Mouse (Mus musculus): Measurements from ENCODE around the gene Zfp606. TPM values are rescaled to one million over a fixed set of nuclear protein-coding genes. Genes with fewer than 3 reads are reported as not detected.

Gene Zfp606
- total RNA-seq (2021): 10 to 100 TPM; 12.7 to 14.5 TPM
- long read RNA-seq, experiment 1, full-length matches to known transcripts: 10 of 14 reads
- long read RNA-seq, experiment 1, partial matches to known transcripts: 1 of 14 reads
- long read RNA-seq, experiment 1, other reads (novel, unspliced or antisense): 3 of 14 reads
- long read RNA-seq, experiment 2, full-length matches to known transcripts: 9 of 11 reads
- long read RNA-seq, experiment 2, partial matches to known transcripts: 2 of 11 reads
- long read RNA-seq, experiment 2, other reads (novel, unspliced or antisense): 0 of 11 reads

- DNase-seq (ENCODE audit: low spot score in 2 of 2): peak; percentile 79 to 90
Observed at GRCm38 (mm10) chr7:12478158-12479008, at the start of gene Zfp606. TSS of gene Zfp606 (plus strand) at chr7:12478293.

- no peak for DNase-seq (ENCODE audit: low spot score in 2 of 2)
Observed at GRCm38 (mm10) chr7:12479009-12479346, 885 bp downstream of the Zfp606 start.

DNA sequence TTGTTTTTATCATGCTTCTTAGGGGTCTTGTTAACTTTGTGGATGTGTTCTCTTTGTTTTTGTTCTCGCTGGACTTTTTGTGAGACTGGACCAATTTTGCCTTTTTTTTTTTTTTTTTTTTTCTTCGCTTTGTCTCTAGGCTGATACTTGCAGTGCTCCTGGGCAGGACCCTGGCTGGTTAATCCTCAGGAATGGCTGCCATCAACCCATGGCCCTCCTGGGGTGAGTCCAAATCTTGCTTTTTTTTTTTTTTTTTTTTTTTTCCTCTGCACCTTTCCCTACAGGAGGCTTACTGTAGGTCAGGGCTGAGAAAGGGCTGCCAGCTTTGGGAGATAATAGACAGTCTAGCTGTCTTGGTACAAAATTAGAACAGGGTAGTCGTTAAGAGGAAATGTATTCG lies 1.4 kb downstream of the Zfp606 start:
- no peak for DNase-seq (ENCODE audit: low spot score in 2 of 2)

DNA sequence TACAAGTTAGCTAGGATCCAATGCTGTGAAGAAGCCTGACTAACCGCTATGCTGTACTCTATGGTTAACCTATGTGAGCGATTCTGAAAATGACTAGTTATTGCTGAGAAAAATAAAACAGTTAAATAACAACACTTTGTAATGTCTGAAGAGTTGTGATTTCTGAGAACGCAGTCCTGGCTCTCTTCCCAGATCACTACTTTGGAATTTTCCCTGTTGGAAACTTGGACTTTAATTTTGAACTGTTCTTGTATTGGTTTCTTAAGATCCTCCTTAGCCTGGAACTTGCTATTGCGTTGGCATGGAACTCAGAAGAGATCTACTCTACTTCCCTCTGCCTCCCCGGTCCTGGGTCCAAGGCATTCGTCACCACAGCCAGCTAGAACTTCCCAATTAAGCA lies 5.7 kb downstream of the Zfp606 start:
- no peak for DNase-seq (ENCODE audit: low spot score in 2 of 2)

- no peak for DNase-seq (ENCODE audit: low spot score in 2 of 2)
Observed at GRCm38 (mm10) chr7:12485956-12486355, 7.9 kb downstream of the Zfp606 start.

- no peak for DNase-seq (ENCODE audit: low spot score in 2 of 2)
Observed at GRCm38 (mm10) chr7:12486691-12487090, 8.6 kb downstream of the Zfp606 start.

DNA sequence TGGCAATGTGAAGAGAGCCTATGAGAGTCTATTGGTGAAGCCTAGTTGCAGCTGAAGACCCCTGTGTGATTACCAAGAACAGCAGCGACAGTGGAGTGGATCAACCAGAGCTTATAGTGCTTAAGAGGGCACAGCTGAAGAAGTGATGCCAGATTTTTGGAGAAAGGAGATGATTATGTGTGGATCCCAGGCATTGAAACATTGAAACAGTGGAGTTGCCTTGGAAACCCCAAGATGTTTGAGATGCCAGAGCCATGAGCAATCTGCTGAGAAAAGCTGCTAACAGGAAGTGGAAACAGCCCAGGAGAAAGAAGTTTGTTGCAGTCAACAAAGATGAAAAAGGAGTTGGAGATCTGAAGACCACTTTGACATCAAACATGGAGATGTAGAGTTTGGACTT lies 32.8 kb downstream of the Zfp606 start:
- no peak for DNase-seq (ENCODE audit: low spot score in 2 of 2)

- no peak for DNase-seq (ENCODE audit: low spot score in 2 of 2)
Observed at GRCm38 (mm10) chr7:12512217-12512616, 34.1 kb downstream of the Zfp606 start, which contains the start of gene 2900092C05Rik. TSS of gene 2900092C05Rik (plus strand) at chr7:12512517.

Other genes with a start within 250 kb of the Zfp606 start
- under 1 TPM in 1 of 2 experiments, not detected in 1; 0.02 TPM for gene Vmn1r81, start 210.0 kb upstream of the Zfp606 start, total RNA-seq (2021)
- not detected for gene Vmn1r82, start 177.9 kb upstream of the Zfp606 start, total RNA-seq (2021)
- not detected for gene Vmn1r83, start 148.8 kb upstream of the Zfp606 start, total RNA-seq (2021)
- not detected for gene Vmn1r84, start 109.0 kb upstream of the Zfp606 start, total RNA-seq (2021)
- gene Zfp551, start 55.5 kb upstream of the Zfp606 start, total RNA-seq (2021): 10 to 100 TPM; 10.4 to 11.2 TPM
- gene 2900092C05Rik, start 34.2 kb downstream of the Zfp606 start, total RNA-seq (2021): not detected
- under 1 TPM; 0.02 to 0.05 TPM for gene Vmn2r53, start 130.5 kb downstream of the Zfp606 start, total RNA-seq (2021)
- gene Vmn2r54, start 162.0 kb downstream of the Zfp606 start, total RNA-seq (2021): not detected
- not detected for gene Vmn2r55, start 206.7 kb downstream of the Zfp606 start, total RNA-seq (2021)